Mouse (Mus musculus) forelimb bud, embryonic 11.5 days (tissue): ENCODE measurements around the gene A930017K11Rik.

ENCODE experiments used
- DNase-seq: peaks from one replicate; pipeline ENCODE4 v3.0.0-alpha.2; 2012; ENCODE audit warnings: low read depth, low spot score

Gene A930017K11Rik

DNA sequence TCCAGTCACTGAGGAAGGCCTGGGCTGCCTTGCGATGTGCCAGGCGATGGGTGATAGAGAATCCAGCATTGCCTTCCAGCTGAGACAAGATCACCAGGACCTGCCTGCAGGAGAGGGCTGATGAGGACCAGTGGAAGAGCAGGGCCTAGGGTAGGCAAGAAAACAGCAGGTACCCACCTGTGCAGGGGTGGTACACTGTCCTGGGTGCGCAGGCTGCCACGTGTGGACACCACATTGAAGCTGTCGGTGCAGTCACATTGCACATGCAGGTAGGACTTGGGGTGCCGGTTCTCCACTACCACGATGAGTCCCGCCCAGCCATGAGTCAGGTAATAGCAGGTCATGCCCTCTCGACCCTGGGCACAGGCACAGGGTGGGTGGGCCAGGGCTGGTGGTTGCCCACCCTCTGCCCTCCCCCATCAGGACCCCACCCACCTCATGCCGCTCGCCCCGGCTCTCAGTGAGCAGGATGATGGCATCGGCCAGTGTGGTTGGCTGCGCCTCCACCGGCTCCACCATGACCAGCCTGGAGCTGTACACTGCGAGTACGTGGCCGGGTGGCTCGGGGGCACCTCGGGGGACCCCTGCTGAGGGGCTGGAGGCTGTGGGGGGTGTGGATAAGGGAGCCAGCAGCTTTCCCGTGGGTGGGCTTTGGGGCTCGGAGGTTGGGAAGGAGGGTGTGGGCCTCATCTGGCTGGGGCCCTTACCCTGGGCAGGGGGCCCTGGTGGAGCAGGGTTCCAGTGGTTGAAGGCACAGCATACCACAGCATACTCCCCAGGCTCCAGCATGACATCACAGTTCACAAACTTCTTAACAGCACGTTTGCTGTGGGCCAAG is 7.5 kb upstream of the A930017K11Rik start:
- no peak for DNase-seq

- no peak for DNase-seq
Measured at GRCm38 (mm10) chr17:25958771-25959494, 6.6 kb upstream of the A930017K11Rik start.

- DNase-seq: no peak
Measured at GRCm38 (mm10) chr17:25957586-25958051, 5.3 kb upstream of the A930017K11Rik start.

DNA sequence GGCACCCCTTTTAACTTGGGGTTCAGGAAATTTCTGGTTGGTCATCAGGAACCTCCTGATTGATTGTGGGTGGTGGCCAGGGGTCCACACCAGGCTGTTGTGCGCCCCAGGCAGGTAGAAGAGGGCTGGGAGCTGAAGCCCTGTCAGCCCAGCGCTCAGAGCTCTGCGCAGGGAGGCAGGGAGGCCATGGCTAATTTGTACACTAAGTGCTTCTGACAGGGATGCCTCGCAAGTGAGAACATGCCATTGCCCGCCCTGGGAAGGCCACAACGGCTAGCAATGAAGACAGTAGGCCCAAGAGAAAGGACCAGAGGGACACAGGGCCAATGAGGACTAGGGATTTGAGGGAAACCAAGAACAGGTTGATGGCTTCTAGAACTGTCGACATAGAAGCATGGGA is 4.3 kb upstream of the A930017K11Rik start:
- DNase-seq: no peak

GRCm38 (mm10) chr17:25956201-25956600 is 3.8 kb upstream of the A930017K11Rik start:
- DNase-seq: no peak

GRCm38 (mm10) chr17:25955736-25956135 is 3.4 kb upstream of the A930017K11Rik start:
- no peak for DNase-seq

DNA sequence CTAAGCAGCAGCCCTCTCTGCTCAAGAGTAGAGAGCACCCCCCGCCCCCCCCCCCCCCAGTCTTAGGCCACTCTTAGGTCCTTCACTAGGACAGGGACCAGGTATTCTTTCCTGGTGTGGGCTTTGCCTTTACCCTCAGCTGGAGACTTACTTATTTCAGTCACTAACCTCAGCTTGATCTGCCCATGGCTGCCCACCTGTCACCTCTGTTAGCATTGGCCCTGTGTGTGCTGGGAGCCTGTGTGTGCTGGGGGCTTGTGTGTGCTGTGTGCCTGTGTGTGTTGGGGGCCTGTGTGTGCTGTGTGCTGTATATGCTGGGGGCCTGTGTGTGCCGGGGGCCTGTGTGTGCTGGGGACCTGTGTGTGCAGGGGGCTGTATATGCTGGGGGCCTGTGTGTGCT is 2.3 kb upstream of the A930017K11Rik start:
- no peak for DNase-seq

DNA sequence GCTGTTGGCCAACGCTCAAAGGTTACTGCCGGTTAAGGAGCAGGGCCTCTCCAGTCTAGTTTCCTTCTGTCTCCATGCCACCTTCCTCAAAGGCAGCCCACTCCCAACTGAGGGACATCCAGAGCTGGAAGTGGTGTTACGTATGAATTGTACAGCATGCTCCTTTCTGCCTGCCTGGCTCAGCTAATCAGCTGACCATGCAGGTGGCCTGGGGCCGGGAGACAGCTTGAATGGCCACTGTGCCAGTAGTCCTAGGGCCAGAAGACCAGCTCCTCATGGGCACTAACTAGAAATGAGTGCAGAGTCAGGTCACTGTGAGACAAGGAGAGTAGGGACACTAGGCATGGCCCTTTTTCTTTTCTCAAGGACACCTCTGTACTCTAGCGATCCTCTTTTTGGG is 796 bp upstream of the A930017K11Rik start:
- DNase-seq: no peak

- no peak for DNase-seq
Measured at GRCm38 (mm10) chr17:25951225-25951802, 1.1 kb downstream of the A930017K11Rik start.

DNA sequence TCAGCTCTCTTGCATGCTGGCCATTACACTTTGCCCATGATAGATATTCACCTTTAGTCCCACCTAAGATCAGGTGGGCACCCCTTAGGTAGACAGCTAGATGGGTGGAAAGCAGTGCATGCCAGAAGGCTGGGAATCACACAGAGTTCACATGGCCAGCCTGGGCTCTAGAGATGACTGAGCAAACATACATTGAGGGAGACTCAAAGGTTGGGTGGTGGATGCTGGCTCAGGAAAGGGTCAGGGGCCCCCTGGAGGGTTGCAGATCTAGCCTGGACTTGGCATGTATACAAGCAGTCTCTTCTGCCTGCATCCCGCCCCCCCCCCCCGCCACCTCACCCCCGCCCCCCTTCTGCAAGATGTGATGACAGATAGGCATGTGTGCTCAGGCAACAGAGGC is 1.7 kb downstream of the A930017K11Rik start:
- DNase-seq: no peak

GRCm38 (mm10) chr17:25949981-25950380 is 2.4 kb downstream of the A930017K11Rik start:
- no peak for DNase-seq

GRCm38 (mm10) chr17:25948051-25948450 is 4.3 kb downstream of the A930017K11Rik start:
- no peak for DNase-seq

GRCm38 (mm10) chr17:25947576-25947975 is 4.8 kb downstream of the A930017K11Rik start:
- DNase-seq: no peak

DNA sequence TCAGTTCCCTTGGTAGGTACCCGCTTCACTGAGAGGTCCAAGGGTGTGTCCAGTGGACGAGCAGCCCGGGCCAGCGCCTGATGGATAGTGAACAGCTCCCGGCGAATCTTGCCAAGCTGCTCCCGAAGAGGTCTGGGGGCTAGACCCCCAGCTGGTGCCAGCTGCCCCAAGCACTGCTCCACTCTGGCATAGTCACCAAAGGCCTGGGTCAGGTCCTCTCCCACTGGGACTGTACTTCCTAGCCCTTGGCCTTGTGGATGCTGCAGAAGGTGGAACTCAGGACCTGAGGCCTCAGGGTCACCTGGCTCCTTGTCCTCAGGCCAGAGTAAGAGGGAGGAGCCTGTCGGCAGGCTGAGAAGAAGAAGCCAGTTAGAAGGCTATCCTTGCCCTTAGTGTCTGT is 5.5 kb downstream of the A930017K11Rik start:
- no peak for DNase-seq

GRCm38 (mm10) chr17:25946349-25946748 is 6.0 kb downstream of the A930017K11Rik start:
- DNase-seq: no peak

DNA sequence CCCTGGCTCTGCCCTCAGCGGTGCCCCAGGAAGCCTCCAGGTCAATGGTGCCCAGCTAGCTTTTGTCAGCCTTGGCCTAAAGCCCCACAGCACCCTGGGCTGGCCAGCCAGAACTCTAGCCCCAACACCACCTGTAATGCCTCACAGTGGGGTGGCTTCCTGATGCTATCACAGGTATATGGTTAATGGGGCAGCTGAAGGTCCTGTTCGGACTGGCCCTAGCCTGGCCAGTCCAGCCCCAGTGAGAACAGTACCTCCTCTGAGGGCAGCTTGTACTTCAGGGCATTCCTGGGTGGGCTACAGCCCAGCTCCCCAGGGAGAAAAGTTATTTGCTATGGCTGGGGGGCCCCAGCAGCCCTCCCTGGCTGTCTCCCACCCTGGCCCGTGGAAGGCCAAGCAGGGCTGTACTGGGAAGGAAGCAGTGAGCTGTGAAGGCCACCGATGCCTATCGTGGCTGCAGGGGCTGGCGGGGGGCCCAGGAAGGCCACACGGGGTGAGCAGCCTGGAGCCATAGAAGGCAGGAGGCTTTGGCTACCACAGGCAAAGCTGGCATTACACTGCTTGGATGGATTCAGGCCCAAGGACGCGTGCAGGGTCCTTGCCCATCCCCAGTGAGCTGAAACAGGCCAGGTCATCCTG is 6.7 kb downstream of the A930017K11Rik start:
- no peak for DNase-seq

DNA sequence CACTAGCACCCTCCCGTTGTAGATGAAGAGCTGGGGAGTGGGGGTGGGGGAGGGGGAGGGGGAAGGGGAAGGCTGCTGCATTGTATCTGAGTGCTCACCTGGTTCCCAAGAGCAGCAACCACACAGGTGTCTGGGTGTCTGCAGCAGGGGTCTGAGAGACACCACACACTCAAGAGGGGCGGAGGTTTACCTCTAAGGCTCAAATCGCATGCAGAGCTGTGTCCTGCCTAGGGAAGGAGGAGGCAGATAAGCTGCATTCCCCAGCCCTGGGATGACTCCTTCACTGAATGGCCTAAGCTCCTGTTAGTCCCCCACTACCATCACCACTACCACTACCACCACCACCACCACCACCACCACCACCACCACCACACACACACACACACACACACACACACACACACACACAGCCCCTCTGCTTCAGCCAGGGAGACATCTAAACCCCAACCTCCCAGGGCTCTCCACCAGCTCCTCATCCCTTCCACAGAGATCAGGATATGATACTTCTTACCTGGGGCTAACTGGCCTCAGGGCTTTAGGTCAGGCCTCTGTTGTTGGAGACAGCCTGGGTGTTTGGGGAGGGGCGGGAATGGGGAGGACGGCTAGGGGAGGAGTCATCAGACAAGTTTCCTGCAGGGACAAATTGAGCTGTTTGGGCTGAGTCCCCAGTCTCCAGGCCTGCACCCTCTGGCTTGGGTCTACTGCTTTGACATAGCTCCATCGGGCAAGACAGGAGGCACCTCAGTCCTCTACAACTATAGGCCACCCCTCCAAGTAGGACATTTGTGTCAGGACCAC is 7.8 kb downstream of the A930017K11Rik start, which contains the start of the genes Pigq and Nhlrc4:
Gene Pigq (minus strand): TSS at position 571 of the 798 bp plus-strand sequence.
Gene Nhlrc4 (minus strand): TSS at position 596 of the 798 bp plus-strand sequence.
- DNase-seq: no peak

DNA sequence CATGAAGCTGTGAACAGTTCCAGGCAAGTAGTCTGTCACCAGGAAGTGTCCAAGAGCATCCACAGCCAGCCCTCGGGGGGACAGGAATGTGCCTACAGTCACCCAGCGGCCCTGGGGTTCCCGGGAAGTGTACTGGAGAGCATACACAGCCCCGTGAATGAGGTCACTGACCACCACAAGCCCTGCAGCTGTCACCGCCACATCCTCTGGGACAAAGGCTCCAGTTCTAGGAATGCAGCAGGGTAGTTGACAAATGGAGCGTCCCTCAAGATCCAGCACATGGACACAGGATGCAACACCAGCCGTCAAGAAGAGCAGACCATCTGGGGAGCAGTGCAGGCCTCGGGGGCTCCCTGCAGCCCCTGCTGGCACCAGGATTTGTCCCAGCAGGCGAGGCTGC is 8.6 kb downstream of the A930017K11Rik start:
- no peak for DNase-seq

DNA sequence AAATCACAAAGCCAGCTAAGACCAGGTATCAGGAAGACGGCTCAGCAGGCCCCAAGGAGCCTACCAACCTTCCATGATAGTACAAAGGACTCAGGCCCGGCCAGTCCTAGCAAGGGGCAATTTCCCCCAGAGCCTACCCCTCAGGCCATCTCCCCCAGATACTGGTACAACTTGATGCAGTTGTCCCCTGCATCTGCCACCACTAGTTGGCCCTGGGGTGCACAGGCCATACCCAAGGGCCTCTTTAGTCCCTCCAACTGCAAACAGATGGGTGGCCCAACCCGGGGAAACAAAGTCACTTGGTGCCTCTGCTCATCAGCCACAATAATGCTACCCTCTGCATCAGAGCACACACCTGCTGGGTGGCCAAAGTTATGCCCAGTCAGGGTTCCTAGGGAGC is 9.1 kb downstream of the A930017K11Rik start:
- no peak for DNase-seq

DNA sequence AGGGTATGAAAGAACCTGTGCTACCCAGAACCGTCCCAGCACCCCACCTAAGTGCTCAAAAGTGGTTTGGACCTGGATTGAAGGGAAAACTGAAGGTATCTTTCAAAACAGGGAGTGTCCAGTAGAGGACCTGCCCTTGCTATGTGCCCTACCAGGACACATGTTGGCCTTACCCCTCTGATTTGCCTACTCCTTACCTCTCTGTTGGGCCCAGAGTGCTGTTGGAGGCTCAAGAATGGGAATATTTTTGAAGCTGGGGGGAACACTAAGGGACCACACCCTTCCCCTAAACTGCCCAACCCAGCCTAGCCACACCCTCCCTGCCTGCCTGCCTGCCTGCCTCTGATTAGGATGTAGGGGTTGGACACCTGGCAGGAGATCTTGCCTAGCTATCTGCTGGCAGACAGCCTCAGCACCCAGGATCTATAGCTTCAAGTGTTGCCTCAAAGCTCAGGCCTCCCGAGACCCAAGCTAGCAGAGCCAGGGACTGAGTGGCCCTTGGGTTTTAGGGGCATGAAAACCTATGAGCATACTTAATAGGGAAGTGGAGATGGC is 9.7 kb downstream of the A930017K11Rik start:
- no peak for DNase-seq
